ENCODE assay signal across 29 mouse cellular contexts in the genomic region with DNA sequence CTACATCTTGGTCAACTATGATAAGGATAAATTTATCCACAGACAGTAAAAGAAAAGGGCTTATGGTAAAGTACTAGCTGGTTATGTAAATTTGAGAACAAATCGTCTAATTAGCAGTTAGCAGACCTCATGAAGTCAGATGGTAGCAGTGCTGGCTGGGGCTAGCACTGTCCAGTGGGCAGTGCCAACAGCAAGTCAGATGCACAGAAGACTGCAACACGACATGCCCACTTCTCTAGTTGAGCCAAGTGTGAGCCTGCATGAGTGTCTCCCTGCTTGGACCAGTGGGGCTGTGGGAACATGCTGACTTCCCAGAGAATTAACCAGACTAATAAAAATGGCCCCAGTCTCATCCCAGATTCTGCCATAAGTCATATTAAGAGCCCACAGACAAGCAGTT. TPM values are rescaled to one million over a fixed set of nuclear protein-coding genes. Genes with fewer than 3 reads are reported as not detected.
DNase-seq lines count a peak whose midpoint lies in the region; ATAC-seq and TF ChIP-seq lines count a peak whose summit lies in the region.
"Had no signal": no experiment of that assay in that cellular context is flagged by ENCODE, and none has a peak within 500 bp of the region (broad histone marks: within the 10 kb centered on the region; RNA-seq: fewer than 3 reads in every experiment).

No protein-coding gene starts in this region.

- H3K4me2 ChIP-seq in heart, embryonic 13.5 days, result no peak overlapping the region
- H3K4me2 ChIP-seq in intestine, embryonic 15.5 days (replicated peaks), result no peak overlapping the region
- H3K4me2 ChIP-seq in intestine, embryonic 16.5 days (ENCODE audit: low read depth, low read length), result no peak overlapping the region
- no peak overlapping the region for H3K4me2 ChIP-seq in forebrain, postnatal 0 days (ENCODE audit: low read depth)
- H3K4me2 ChIP-seq: embryonic facial prominence, embryonic 13.5 days; hindbrain, embryonic 14.5 days; kidney, embryonic 15.5 days; limb, embryonic 13.5 days; liver, embryonic 13.5 days; lung, embryonic 15.5 days; neural tube, embryonic 13.5 days had no signal

- H3K9me3 ChIP-seq in heart, embryonic 13.5 days, result no peaks in the 10 kb centered on the region
- no peaks in the 10 kb centered on the region for H3K9me3 ChIP-seq in intestine, embryonic 15.5 days
- H3K9me3 ChIP-seq in intestine, embryonic 16.5 days (ENCODE audit: control insufficient read depth, low read length), result no peaks in the 10 kb centered on the region
- no peaks in the 10 kb centered on the region for H3K9me3 ChIP-seq in forebrain, postnatal 0 days (ENCODE audit: low read length)
- H3K9me3 ChIP-seq: embryonic facial prominence, embryonic 13.5 days; kidney, embryonic 15.5 days; limb, embryonic 13.5 days; liver, embryonic 13.5 days; lung, embryonic 15.5 days; neural tube, embryonic 13.5 days had no signal

- H3K36me3 ChIP-seq in heart, embryonic 13.5 days, result no peaks in the 10 kb centered on the region
- peaks cover 6% of the 10 kb centered on the region for H3K36me3 ChIP-seq in heart, adult 2 months (ENCODE audit: control insufficient read depth, insufficient read depth, low read length)
- no peaks in the 10 kb centered on the region for H3K36me3 ChIP-seq in intestine, embryonic 15.5 days
- no peaks in the 10 kb centered on the region for H3K36me3 ChIP-seq in intestine, embryonic 16.5 days (ENCODE audit: control insufficient read depth, insufficient read depth, low read length)
- no peaks in the 10 kb centered on the region for H3K36me3 ChIP-seq in forebrain, postnatal 0 days (ENCODE audit: insufficient read depth)
- H3K36me3 ChIP-seq: embryonic facial prominence, embryonic 13.5 days; kidney, embryonic 15.5 days; limb, embryonic 13.5 days; lung, embryonic 15.5 days; neural tube, embryonic 13.5 days had no signal

- no peak for ATAC-seq in heart, embryonic 13.5 days (ENCODE audit: extremely low read depth, insufficient number of reproducible peaks, low FRiP score, low TSS enrichment)
- 0 out of 2 replicates have a peak, but pooled peaks have one; percentile 26 for ATAC-seq in intestine, embryonic 15.5 days
- ATAC-seq in intestine, embryonic 16.5 days, result no peak
- ATAC-seq in forebrain, postnatal 0 days, result peak; percentile 47; the same call in 1 of the 2 replicates
- ATAC-seq: CD4-positive, CD25-positive, alpha-beta regulatory T cell, adult 4 months; intestine, postnatal 0 days; midbrain, embryonic 16.5 days had no signal

- intact Hi-C loops in heart, adult 2 months (cut with DNase I), result no loop called here

- peak overlapping the region; percentile 75; the same call in 1 of the 2 replicates for H3K27ac ChIP-seq in heart, embryonic 13.5 days (replicated peaks)
- H3K27ac ChIP-seq in heart, adult 2 months, result no peak overlapping the region
- peak overlapping the region; percentile 44; the same call in 1 of the 2 replicates for H3K27ac ChIP-seq in intestine, embryonic 15.5 days
- no peak overlapping the region for H3K27ac ChIP-seq in intestine, embryonic 16.5 days (ENCODE audit: low read length)
- no peak overlapping the region for H3K27ac ChIP-seq in forebrain, postnatal 0 days (ENCODE audit: low read depth, low read length)
- H3K27ac ChIP-seq: embryonic facial prominence, embryonic 13.5 days; hindbrain, embryonic 14.5 days; kidney, embryonic 15.5 days; limb, embryonic 13.5 days; lung, embryonic 15.5 days; neural tube, embryonic 13.5 days had no signal

- TF ChIP-seq EP300 in heart, adult 2 months (IDR thresholded peaks at IDR 0.05; ENCODE audit: insufficient read depth, low read depth, low read length), result no peak

- no peaks in the 10 kb centered on the region for H3K27me3 ChIP-seq in heart, embryonic 13.5 days (replicated peaks)
- H3K27me3 ChIP-seq in heart, adult 2 months (ENCODE audit: control insufficient read depth, insufficient read depth, low read length), result no peaks in the 10 kb centered on the region
- H3K27me3 ChIP-seq in intestine, embryonic 15.5 days (replicated peaks), result no peaks in the 10 kb centered on the region
- no peaks in the 10 kb centered on the region for H3K27me3 ChIP-seq in intestine, embryonic 16.5 days (replicated peaks; ENCODE audit: control insufficient read depth, insufficient read depth, low read length)
- H3K27me3 ChIP-seq in forebrain, postnatal 0 days (ENCODE audit: insufficient read depth, low read length), result no peaks in the 10 kb centered on the region
- H3K27me3 ChIP-seq: embryonic facial prominence, embryonic 13.5 days; kidney, embryonic 15.5 days; liver, embryonic 13.5 days; lung, embryonic 15.5 days; neural tube, embryonic 13.5 days had no signal

- DNase-seq in cerebellum, postnatal 14 days, result peak; percentile 20 to 44
- DNase-seq in cerebellum, postnatal 36 days, result no peak
- DNase-seq in heart, adult 2 months, result no peak
- DNase-seq in forebrain, postnatal 0 days, result no peak
- no peak for DNase-seq in thymus, postnatal 10 days (ENCODE audit: low spot score in 2 of 2)
- DNase-seq: cerebellum, adult 9-10 months; embryo, embryonic 11 days; gastrocnemius, adult 2 months; kidney, postnatal 4 days; layer of hippocampus, adult 9-11 months; liver, embryonic 13.5 days; lung, postnatal 4 days; retina, postnatal 1 day; right cerebral cortex, postnatal 25 days; thymus, postnatal 36 days had no signal

- no peak for TF ChIP-seq POLR2A in heart, adult 2 months (IDR thresholded peaks at IDR 0.05; ENCODE audit: insufficient read depth, low read depth, low read length)

- H3K79me2 ChIP-seq in heart, adult 2 months (replicated peaks; ENCODE audit: control insufficient read depth, insufficient read depth, low read length), result no peaks in the 10 kb centered on the region

- no peak overlapping the region for H3K4me3 ChIP-seq in heart, embryonic 13.5 days
- no peak overlapping the region for H3K4me3 ChIP-seq in heart, adult 2 months
- H3K4me3 ChIP-seq in intestine, embryonic 15.5 days (replicated peaks), result no peak overlapping the region
- H3K4me3 ChIP-seq in intestine, embryonic 16.5 days (ENCODE audit: low read length), result no peak overlapping the region
- H3K4me3 ChIP-seq in forebrain, postnatal 0 days (ENCODE audit: low read depth, low read length), result no peak overlapping the region
- H3K4me3 ChIP-seq: embryonic facial prominence, embryonic 13.5 days; erythroblast, embryonic 14.5 days; gastrocnemius, adult 2 months; kidney, embryonic 15.5 days; limb, embryonic 13.5 days; liver, embryonic 13.5 days; lung, embryonic 15.5 days; myocyte; neural tube, embryonic 13.5 days had no signal

- no peak overlapping the region for H3K9ac ChIP-seq in heart, embryonic 13.5 days
- no peak overlapping the region for H3K9ac ChIP-seq in heart, adult 2 months (ENCODE audit: low read depth, low read length)
- no peak overlapping the region for H3K9ac ChIP-seq in intestine, embryonic 15.5 days
- H3K9ac ChIP-seq in intestine, embryonic 16.5 days (ENCODE audit: low read depth, low read length), result no peak overlapping the region
- H3K9ac ChIP-seq in forebrain, postnatal 0 days, result no peak overlapping the region
- H3K9ac ChIP-seq: embryonic facial prominence, embryonic 13.5 days; hindbrain, embryonic 14.5 days; kidney, embryonic 15.5 days; limb, embryonic 13.5 days; liver, embryonic 13.5 days; lung, embryonic 15.5 days; neural tube, embryonic 13.5 days had no signal

- 67% methylated on average over 2 of the region's 2 CpGs for WGBS in heart, embryonic 13.5 days
- 65% methylated on average over 2 of the region's 2 CpGs for WGBS in heart, adult 2 months
- 68% methylated on average over 2 of the region's 2 CpGs for WGBS in intestine, embryonic 15.5 days
- WGBS in intestine, embryonic 16.5 days, result 60% methylated on average over 2 of the region's 2 CpGs
- WGBS in forebrain, postnatal 0 days, result 40% methylated on average over 2 of the region's 2 CpGs

- TF ChIP-seq CTCF in heart, adult 2 months (IDR thresholded peaks at IDR 0.05), result no peak
- no peak for TF ChIP-seq CTCF in forebrain, postnatal 0 days (IDR thresholded peaks at IDR 0.05; ENCODE audit: low read depth)

- H3K4me1 ChIP-seq in heart, embryonic 13.5 days, result peaks cover 56% of the 10 kb centered on the region
- H3K4me1 ChIP-seq in heart, adult 2 months (ENCODE audit: control insufficient read depth, insufficient read depth, low read length), result peaks cover 10% of the 10 kb centered on the region
- peaks cover 18% of the 10 kb centered on the region for H3K4me1 ChIP-seq in intestine, embryonic 15.5 days (replicated peaks)
- peaks cover 16% of the 10 kb centered on the region for H3K4me1 ChIP-seq in intestine, embryonic 16.5 days (ENCODE audit: control insufficient read depth, insufficient read depth, low read length)
- H3K4me1 ChIP-seq in forebrain, postnatal 0 days (ENCODE audit: insufficient read depth), result peaks cover 7% of the 10 kb centered on the region; the same call in 1 of the 2 replicates

RNA-seq across cellular contexts. Expression of a gene that starts 41.6 kb away (rescaled TPM):
- polyA plus RNA-seq in heart, embryonic 13.5 days (2015; fragmentation: Nextera tagmentation; extraction: Ambion mirVana), result 9.4 and 10.4 TPM in 2 replicates
- 10 to 100 TPM; 12.0 to 12.4 TPM for total RNA-seq in heart, adult 2 months (2021)
- polyA plus RNA-seq in heart, adult 2 months (2012; rRNA removed), result 10.3 and 15.3 TPM in 2 replicates
- polyA plus RNA-seq in intestine, embryonic 15.5 days (2015; fragmentation: Nextera tagmentation; extraction: Ambion mirVana), result 18.3 and 21.4 TPM in 2 replicates
- polyA plus RNA-seq in intestine, embryonic 16.5 days (2015; fragmentation: Nextera tagmentation; extraction: Ambion mirVana), result 18.0 and 18.9 TPM in 2 replicates
- total RNA-seq in forebrain, postnatal 0 days (2014; rRNA removed), result 31.1 and 41.7 TPM in 2 replicates
- polyA plus RNA-seq in forebrain, postnatal 0 days (2015; fragmentation: Nextera tagmentation; extraction: Ambion mirVana), result 9.0 and 11.5 TPM in 2 replicates

Comparison
In these comparisons a context has a peak if more than half of its experiments do, and no peak if none do; other contexts are left out.
1. DNase-seq: peak in cerebellum, postnatal 14 days (2 of 2); none in cerebellum, postnatal 36 days (0 of 2), heart, adult 2 months (0 of 2), forebrain, postnatal 0 days (single experiment) and thymus, postnatal 10 days (0 of 2).
2. ATAC-seq: peak in intestine, embryonic 15.5 days (single experiment) and forebrain, postnatal 0 days (single experiment); none in heart, embryonic 13.5 days (single experiment) and intestine, embryonic 16.5 days (single experiment).
3. H3K27ac ChIP-seq: peak in heart, embryonic 13.5 days (single experiment) and intestine, embryonic 15.5 days (single experiment); none in heart, adult 2 months (single experiment), intestine, embryonic 16.5 days (single experiment) and forebrain, postnatal 0 days (single experiment).